Mouse (Mus musculus) limb, embryonic 12.5 days (tissue): Measurements from ENCODE around the gene Tnip3. TPM values are rescaled to one million over a fixed set of nuclear protein-coding genes. Genes with fewer than 3 reads are reported as not detected.

Source experiments
- ATAC-seq: fragments of 200-750 bp; cut with Nextera tagmentation; 2 replicates; pipeline ENCODE4 v1.8.0; 2017; ENCODE audit warnings: low read depth, moderate TSS enrichment; ENCODE audit not compliant: insufficient number of reproducible peaks, insufficient read depth, low FRiP score, low TSS enrichment
- H3K27ac ChIP-seq: fragments of 300-500 bp; sonication (generic); 2 replicates; pipeline ENCODE4 v1.5.1; 2016; ENCODE audit warnings: mild to moderate bottlenecking, moderate library complexity
- H3K27me3 ChIP-seq: fragments of 300-500 bp; sonication (generic); 2 replicates; pipeline ENCODE4 v1.6.1; 2016; ENCODE audit warnings: mild to moderate bottlenecking, moderate library complexity
- H3K36me3 ChIP-seq: fragments of 300-500 bp; sonication (generic); 2 replicates; pipeline ENCODE4 v1.6.1; 2016; ENCODE audit warnings: mild to moderate bottlenecking, moderate library complexity
- H3K4me1 ChIP-seq: fragments of 300-500 bp; sonication (generic); replicated peaks from 2 replicates; pipeline ENCODE4 v1.6.1; 2016
- H3K4me2 ChIP-seq: fragments of 300-500 bp; sonication (generic); 2 replicates; pipeline ENCODE4 v1.6.1; 2016; ENCODE audit warnings: mild to moderate bottlenecking, moderate library complexity
- H3K4me3 ChIP-seq: fragments of 300-500 bp; sonication (generic); replicated peaks from 2 replicates; pipeline ENCODE4 v1.5.1; 2016; ENCODE audit warnings: mild to moderate bottlenecking
- H3K9ac ChIP-seq: fragments of 300-500 bp; sonication (generic); replicated peaks from 2 replicates; pipeline ENCODE4 v1.6.1; 2016; ENCODE audit warnings: mild to moderate bottlenecking, moderate library complexity
- H3K9me3 ChIP-seq: fragments of 300-500 bp; sonication (generic); 2 replicates; pipeline ENCODE4 v1.6.1; 2016; ENCODE audit warnings: mild to moderate bottlenecking, moderate library complexity
- WGBS: fragments of 180-500 bp; shearing (Covaris S2); methylation state at CpG from one replicate; pipeline ENCODE4 v1.1.7; 2016; 5-methylcytosine and 5-hydroxymethylcytosine counted together
- polyA plus RNA-seq: library from polyadenylated mRNA; unstranded; fragments of >200 nt; fragmentation: Nextera tagmentation; extraction: Ambion mirVana; gene quantifications from 2 replicates; pipeline ENCODE4 v1.2.1, GENCODE M21; 2016

The Tnip3 gene
- polyA plus RNA-seq, 1 experiment from 2014 or later = not detected

GRCm38 (mm10) chr6:65585333-65586053 is 60.4 kb downstream of the Tnip3 start:
- H3K27ac ChIP-seq = no peak overlapping the region
- H3K36me3 ChIP-seq = no peaks in the 10 kb centered on the region
- ATAC-seq = no peak
- H3K27me3 ChIP-seq = no peaks in the 10 kb centered on the region
- H3K4me2 ChIP-seq = no peak overlapping the region
- H3K4me3 ChIP-seq = no peak overlapping the region
- H3K9me3 ChIP-seq = no peaks in the 10 kb centered on the region
- no peak overlapping the region for H3K9ac ChIP-seq
- WGBS = 91% methylated on average over 3 of the region's 3 CpGs
- H3K4me1 ChIP-seq = no peaks in the 10 kb centered on the region

DNA sequence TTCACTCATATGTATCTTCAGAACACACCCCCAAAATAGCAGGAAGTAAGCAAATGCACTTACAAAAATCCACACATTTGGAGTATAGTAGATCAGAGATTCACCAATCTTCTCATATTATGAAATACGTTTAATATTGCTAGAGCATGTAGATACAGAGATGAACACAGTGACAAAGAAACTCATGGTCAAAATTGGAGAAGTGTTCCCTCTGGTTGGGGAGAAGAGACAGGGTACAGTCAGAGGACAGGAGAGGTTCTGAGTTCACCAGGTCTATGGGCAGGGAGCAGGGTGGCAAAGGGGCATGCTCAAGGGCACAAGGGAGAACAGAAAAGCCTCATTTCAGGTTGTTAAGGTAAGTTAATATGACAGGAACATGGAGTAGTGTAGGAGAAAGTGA is 63.7 kb downstream of the Tnip3 start:
- no peak overlapping the region for H3K4me2 ChIP-seq
- ATAC-seq = no peak
- H3K9me3 ChIP-seq = no peaks in the 10 kb centered on the region
- H3K9ac ChIP-seq = no peak overlapping the region
- no peaks in the 10 kb centered on the region for H3K4me1 ChIP-seq
- no peak overlapping the region for H3K4me3 ChIP-seq
- H3K36me3 ChIP-seq = no peaks in the 10 kb centered on the region
- H3K27ac ChIP-seq = no peak overlapping the region
- no peaks in the 10 kb centered on the region for H3K27me3 ChIP-seq
- 87% methylated on average over 1 of the region's 1 CpGs for WGBS

GRCm38 (mm10) chr6:65590018-65590417 is 64.9 kb downstream of the Tnip3 start:
- no peak overlapping the region for H3K4me2 ChIP-seq
- ATAC-seq = no peak
- H3K4me1 ChIP-seq = no peaks in the 10 kb centered on the region
- H3K36me3 ChIP-seq = no peaks in the 10 kb centered on the region
- H3K9ac ChIP-seq = no peak overlapping the region
- WGBS = 80% methylated on average over 2 of the region's 2 CpGs
- no peaks in the 10 kb centered on the region for H3K9me3 ChIP-seq
- H3K27ac ChIP-seq = no peak overlapping the region
- H3K27me3 ChIP-seq = no peaks in the 10 kb centered on the region
- H3K4me3 ChIP-seq = no peak overlapping the region

DNA sequence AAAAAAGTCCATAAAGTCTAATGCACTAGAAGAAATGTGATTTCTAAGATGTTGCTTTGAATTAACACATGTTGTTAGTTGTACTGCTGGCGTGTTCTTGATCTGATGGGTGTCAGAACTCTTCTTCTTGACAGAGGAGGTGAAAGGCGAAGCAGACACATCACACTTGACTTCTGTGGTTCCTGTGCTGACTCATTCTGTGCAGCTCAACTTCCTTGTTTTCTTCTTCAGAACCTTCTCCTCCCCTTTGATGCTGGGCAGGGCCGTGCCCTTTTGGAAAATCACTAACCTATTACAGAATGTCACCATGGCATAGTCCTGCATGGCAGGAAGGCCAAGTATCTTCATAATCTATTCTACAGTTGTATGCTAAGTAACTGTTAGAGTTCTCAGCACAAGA is 69.1 kb downstream of the Tnip3 start:
- no peak for ATAC-seq
- Histone ChIP-seq H3K27ac (no peak overlapping the region), H3K36me3 (no peaks in the 10 kb centered on the region), H3K4me2 (no peak overlapping the region), H3K9ac (no peak overlapping the region), H3K27me3 (peaks cover 4% of the 10 kb centered on the region; the same call in 1 of the 2 replicates), H3K4me1 (0 out of 2 replicates have a peak, but pooled peaks cover 4% of the 10 kb centered on the region), H3K9me3 (no peaks in the 10 kb centered on the region), H3K4me3 (no peak overlapping the region)
- 83% methylated on average over 3 of the region's 3 CpGs for WGBS

DNA sequence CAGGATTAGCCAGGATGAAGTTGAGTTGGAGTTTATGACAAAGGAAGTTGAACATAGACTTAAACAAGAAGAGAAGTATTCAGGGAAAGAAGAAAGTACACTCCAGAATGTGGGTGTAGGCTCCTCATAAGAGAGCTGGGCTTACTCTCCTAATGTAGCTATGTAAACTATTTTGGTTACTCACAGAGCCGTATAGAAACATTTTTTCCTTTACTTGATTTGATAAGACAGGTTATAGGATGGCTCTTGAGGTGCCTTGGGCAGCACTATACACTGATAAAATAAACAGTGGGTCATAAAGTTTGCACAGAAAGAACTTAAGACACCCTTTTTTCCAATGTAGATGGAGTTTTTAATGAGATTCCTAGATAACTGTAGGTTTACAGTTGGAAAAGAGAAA is 70.3 kb downstream of the Tnip3 start:
- H3K36me3 ChIP-seq = no peaks in the 10 kb centered on the region
- H3K9me3 ChIP-seq = no peaks in the 10 kb centered on the region
- 79% methylated on average over 1 of the region's 1 CpGs for WGBS
- H3K9ac ChIP-seq = no peak overlapping the region
- H3K27ac ChIP-seq = no peak overlapping the region
- ATAC-seq = no peak
- H3K4me1 ChIP-seq = 0 out of 2 replicates have a peak, but pooled peaks cover 4% of the 10 kb centered on the region
- no peak overlapping the region for H3K4me3 ChIP-seq
- H3K4me2 ChIP-seq = no peak overlapping the region
- H3K27me3 ChIP-seq = peaks cover 4% of the 10 kb centered on the region; the same call in 1 of the 2 replicates

- H3K9ac ChIP-seq = no peak overlapping the region
- ATAC-seq = no peak
- no peaks in the 10 kb centered on the region for H3K9me3 ChIP-seq
- no peak overlapping the region; the same call in 1 of the 2 replicates for H3K4me2 ChIP-seq
- H3K4me1 ChIP-seq = 0 out of 2 replicates have a peak, but pooled peaks cover 4% of the 10 kb centered on the region
- H3K36me3 ChIP-seq = no peaks in the 10 kb centered on the region
- no peak overlapping the region for H3K27ac ChIP-seq
- WGBS = 21% methylated on average over 12 of the region's 12 CpGs
- H3K4me3 ChIP-seq = no peak overlapping the region
- H3K27me3 ChIP-seq = peaks cover 4% of the 10 kb centered on the region; the same call in 1 of the 2 replicates
Observed at GRCm38 (mm10) chr6:65597056-65597818, 72.1 kb downstream of the Tnip3 start.

- WGBS = 74% methylated on average over 3 of the region's 3 CpGs
- H3K4me3 ChIP-seq = no peak overlapping the region
- H3K36me3 ChIP-seq = no peaks in the 10 kb centered on the region
- no peak overlapping the region for H3K27ac ChIP-seq
- H3K4me2 ChIP-seq = no peak overlapping the region
- no peaks in the 10 kb centered on the region for H3K9me3 ChIP-seq
- ATAC-seq = no peak
- H3K27me3 ChIP-seq = peaks cover 4% of the 10 kb centered on the region; the same call in 1 of the 2 replicates
- H3K9ac ChIP-seq = no peak overlapping the region
- 0 out of 2 replicates have a peak, but pooled peaks cover 4% of the 10 kb centered on the region for H3K4me1 ChIP-seq
Observed at GRCm38 (mm10) chr6:65598522-65598921, 73.4 kb downstream of the Tnip3 start.

DNA sequence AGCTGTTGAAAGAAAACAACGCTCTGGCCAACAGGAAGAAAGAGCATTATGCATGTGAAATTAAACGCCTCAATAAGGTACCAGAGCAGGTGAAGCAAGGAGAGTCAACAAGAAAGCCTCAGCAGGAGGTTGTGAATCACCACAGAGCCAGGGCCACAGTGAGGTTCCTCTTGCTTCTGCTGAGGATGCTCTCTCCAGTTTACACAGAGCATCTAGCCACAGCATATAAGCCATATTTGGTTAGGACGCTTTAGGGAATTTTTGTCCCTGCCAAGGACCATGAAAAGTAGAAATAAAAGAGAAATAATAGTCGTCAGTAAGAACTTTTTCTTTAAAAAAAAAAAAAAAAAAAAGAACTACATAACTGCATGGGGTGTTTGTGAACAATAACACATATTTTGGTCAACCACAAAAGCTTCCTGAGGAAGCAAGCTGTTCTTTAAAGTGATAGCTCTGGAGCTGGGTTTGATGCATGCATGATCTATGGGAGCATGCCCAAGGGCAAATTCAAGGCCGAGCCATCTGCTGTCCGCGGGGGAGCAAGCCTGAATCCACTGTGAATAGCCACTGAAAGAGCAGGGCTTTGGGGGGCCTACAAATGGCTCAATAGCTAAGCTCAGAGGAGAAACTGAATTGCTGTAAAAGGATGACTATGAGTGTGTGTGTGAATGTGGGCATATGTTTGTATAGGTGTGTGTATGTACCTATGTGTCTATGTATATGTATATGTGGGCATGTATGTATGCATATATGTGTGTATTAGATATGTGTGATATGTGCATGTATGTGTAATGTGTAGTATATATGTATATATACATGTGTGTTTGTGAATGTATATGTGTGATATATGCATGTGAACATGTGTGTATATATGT is 75.0 kb downstream of the Tnip3 start:
- WGBS = 41% methylated on average over 7 of the region's 7 CpGs
- Histone ChIP-seq H3K36me3 (no peaks in the 10 kb centered on the region), H3K9me3 (no peaks in the 10 kb centered on the region), H3K9ac (no peak overlapping the region), H3K4me2 (no peak overlapping the region), H3K27ac (no peak overlapping the region), H3K27me3 (peaks cover 4% of the 10 kb centered on the region; the same call in 1 of the 2 replicates), H3K4me3 (no peak overlapping the region), H3K4me1 (0 out of 2 replicates have a peak, but pooled peaks cover 4% of the 10 kb centered on the region)
- ATAC-seq = no peak

DNA sequence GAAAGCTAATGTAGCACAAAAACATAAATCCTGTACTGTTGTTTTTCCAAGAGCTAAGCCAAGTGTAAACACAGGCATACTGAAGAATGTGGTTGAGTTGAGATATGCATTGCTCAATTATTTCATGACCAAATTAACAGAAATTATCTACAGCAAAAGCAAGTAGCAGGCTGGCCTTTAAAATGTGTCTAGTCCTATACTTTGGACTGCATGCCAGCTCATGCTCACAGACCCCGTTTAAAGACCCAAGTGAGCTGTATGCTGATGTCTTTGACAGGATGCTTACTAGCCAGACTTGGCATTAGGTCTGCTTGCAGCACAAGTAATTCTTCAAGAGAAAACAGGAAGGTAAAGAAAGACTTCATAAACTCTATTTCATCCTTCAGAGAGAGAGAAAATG is 75.8 kb downstream of the Tnip3 start:
- no peak overlapping the region for H3K4me3 ChIP-seq
- H3K27ac ChIP-seq = no peak overlapping the region
- no peak overlapping the region for H3K4me2 ChIP-seq
- H3K4me1 ChIP-seq = 0 out of 2 replicates have a peak, but pooled peaks cover 4% of the 10 kb centered on the region
- no peak for ATAC-seq
- H3K9me3 ChIP-seq = no peaks in the 10 kb centered on the region
- no peaks in the 10 kb centered on the region for H3K36me3 ChIP-seq
- whole genome bisulfite sequencing = 57% methylated on average over 1 of the region's 1 CpGs
- H3K27me3 ChIP-seq = peaks cover 4% of the 10 kb centered on the region; the same call in 1 of the 2 replicates
- no peak overlapping the region for H3K9ac ChIP-seq

GRCm38 (mm10) chr6:65605778-65606177 is 80.7 kb downstream of the Tnip3 start:
- no peaks in the 10 kb centered on the region for H3K27me3 ChIP-seq
- no peak for ATAC-seq
- H3K4me3 ChIP-seq = no peak overlapping the region
- no peak overlapping the region for H3K27ac ChIP-seq
- WGBS = 77% methylated on average over 4 of the region's 4 CpGs
- H3K36me3 ChIP-seq = no peaks in the 10 kb centered on the region
- no peaks in the 10 kb centered on the region for H3K9me3 ChIP-seq
- no peak overlapping the region for H3K4me2 ChIP-seq
- no peak overlapping the region for H3K9ac ChIP-seq
- no peaks in the 10 kb centered on the region for H3K4me1 ChIP-seq

DNA sequence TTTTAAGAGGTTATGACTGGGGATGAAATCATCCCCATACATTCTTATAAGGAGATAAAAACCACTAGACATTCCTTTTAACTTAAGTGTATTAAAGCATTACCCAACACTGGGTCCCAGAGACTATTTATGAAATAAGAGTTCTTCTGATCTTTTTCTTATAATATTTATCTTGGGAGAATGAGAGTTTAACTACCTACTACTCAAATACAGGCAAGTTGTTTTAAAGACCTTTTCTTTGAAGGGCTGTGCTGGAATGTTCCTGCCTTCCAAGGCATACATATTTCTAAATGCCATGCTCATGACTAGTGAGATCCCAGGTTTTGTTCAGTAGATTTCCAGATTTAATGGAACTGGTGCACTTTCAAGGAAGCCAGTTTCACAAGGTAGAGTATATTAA is 81.8 kb downstream of the Tnip3 start:
- H3K4me2 ChIP-seq = no peak overlapping the region
- H3K4me3 ChIP-seq = no peak overlapping the region
- no peaks in the 10 kb centered on the region for H3K36me3 ChIP-seq
- H3K27ac ChIP-seq = no peak overlapping the region
- no peak overlapping the region for H3K9ac ChIP-seq
- no peaks in the 10 kb centered on the region for H3K4me1 ChIP-seq
- H3K9me3 ChIP-seq = no peaks in the 10 kb centered on the region
- H3K27me3 ChIP-seq = no peaks in the 10 kb centered on the region
- no peak for ATAC-seq
